Mouse (Mus musculus): ENCODE results near the gene Scn11a.

The Scn11a gene

DNA sequence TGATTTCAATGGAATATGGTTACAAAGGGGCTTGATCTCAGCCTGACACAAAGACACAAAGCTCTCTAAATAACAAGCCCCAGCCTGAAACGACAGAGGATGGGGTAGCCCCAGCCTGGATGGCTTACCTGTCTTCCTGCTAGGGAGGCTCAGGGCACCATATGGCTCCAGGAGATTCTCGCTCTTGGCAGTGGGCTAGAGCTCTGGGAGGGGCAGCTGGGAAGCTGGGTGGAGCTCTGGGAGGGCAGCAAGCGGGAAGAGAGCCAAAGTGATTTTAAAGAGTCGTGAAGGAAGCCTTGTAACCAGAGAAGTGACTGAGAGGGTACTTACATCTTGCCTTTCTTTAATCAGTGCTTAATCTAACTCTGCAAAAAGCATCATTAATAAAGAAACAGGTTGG lies at the start of gene Scn11a:
TSS of gene Scn11a (minus strand) at position 160 of the 400 bp plus-strand sequence.
- DNase-seq (ENCODE audit: low read depth): no peak

GRCm38 (mm10) chr9:119854170-119854569 lies 28.9 kb upstream of the Scn11a start:
- DNase-seq (ENCODE audit: low read depth): no peak

DNA sequence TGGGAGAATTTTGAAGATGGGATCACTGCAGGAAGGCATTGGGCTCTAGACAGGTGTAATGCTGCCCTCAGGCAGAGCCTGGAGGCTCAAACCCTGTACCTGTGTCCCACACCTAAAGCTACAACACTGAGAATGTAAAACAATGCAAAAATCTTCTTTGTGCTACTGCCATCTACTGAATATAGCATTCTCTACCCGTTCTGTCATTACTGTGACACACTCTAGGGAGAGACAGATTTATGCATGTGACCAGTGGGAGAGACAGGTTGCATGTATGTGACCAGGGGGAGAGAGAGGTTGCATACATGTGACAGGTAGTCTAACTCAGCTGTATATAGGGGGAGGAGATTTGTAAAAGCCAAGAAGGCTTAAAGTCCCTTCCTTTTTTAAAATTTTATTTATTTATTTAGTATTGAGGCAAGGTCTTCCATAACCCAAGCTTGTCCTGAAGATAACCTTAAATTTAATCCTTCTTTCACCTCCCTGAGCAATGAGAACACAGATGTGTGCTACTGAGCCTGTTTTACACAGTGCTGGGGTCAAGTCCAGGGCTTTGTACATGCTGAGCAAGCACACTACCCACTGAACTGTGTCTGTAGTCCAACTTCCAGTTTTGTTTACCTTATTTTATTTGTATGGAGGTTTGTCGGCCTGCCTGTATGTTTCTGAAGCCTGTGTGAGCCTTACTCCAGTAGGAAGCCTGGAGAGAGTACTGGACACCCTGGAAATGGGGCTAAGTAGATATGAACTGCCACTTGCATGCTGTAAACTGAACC lies 28.0 kb upstream of the Scn11a start:
- no peak for DNase-seq (ENCODE audit: low read depth)

DNA sequence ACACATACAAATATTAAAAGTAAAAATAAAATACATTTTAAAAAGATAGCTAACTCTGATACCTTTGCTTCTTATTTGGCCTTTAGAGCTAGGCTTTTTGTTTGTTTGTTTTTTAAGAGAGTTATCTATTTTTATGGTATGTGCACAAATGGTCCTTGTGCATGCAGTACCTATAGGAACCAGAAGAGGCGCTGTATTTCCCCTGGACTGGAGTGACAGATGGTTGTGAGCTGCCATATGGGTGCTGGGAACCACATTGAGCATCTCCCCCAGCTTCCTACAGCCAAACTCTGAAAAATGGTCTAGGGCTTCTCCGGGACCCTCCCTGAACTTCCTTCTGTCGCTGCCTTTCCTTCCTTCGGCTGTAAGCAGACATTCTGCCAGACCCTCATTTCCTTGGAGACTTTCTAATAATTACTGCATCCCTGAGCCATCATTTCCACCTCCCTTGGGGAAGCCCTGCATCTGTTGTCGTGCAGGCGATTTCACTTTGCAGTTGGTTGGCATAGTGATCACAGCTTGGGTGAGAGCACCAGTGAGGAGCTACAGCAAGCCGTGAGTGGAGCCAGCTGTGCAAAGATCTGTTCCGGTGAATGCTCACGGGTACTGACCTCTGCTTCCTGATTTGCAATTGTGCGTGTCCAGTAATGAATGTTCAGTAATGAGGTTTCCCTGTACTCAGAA lies 27.2 kb upstream of the Scn11a start:
- DNase-seq (ENCODE audit: low read depth): no peak

DNA sequence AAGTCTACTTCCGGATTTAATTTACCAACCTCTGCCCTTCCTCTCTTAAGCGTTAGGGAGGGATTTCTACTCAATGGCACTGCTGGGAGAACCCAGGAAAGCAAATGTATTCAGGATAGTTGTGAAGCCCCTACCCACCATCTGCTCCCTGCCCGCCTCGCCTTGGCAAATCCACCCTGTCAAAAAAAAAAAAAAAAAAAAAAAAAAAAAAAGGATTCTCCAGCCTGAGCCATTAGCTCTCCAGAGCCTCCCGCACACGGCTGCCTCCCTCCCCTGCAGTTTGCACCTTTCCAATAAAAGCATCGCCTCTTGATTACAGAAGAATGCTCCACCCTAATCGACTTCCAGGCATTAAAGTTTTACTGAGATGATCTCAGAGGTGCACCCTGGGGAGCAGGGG lies 24.0 kb upstream of the Scn11a start:
- DNase-seq (ENCODE audit: low read depth): no peak

- DNase-seq (ENCODE audit: low read depth): no peak
Measured at GRCm38 (mm10) chr9:119848671-119849070, 23.4 kb upstream of the Scn11a start.

DNA sequence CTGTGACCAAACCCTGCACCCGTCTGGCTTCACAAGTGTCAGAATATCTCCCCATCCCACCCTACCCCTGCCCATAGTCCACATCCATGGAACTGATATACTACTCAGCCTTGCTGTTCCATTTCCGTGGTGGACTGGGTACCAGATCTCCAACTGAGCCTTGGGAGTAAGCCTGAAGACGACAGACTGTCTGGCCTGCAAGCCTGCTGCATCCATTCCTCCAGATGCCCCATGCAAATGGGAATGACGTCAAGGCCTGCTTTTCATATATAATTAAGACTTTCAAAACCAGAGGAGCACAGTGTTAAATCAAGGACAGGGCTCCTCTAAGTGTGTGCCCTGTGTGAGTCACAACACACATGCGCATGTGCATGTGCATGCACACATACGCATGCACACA lies 21.9 kb upstream of the Scn11a start:
- no peak for DNase-seq (ENCODE audit: low read depth)

DNA sequence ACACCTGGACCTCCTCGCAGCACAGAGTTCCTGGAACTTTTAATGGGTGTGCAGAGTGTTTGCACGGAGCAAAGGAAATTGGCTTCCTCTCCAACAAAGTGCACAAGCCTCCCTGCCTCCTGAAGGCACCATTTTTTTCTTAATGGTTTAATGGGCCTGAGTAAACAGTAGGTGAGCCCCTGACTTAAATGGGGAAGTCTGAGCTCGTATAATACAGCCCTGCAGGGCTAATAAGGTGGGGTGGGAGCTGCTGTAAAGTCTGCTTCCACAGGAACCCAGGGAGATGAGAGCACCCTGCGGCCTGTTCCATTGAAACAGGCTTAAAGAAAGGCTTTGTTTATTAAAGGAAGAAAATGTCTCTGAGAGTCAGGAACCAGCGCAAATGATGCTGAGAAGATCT lies 19.5 kb upstream of the Scn11a start:
- no peak for DNase-seq (ENCODE audit: low read depth)

- no peak for DNase-seq (ENCODE audit: low read depth)
Measured at GRCm38 (mm10) chr9:119843549-119843948, 18.3 kb upstream of the Scn11a start.

- no peak for DNase-seq (ENCODE audit: low read depth)
Measured at GRCm38 (mm10) chr9:119842541-119843169, 17.4 kb upstream of the Scn11a start.

- DNase-seq (ENCODE audit: low read depth): no peak
Measured at GRCm38 (mm10) chr9:119842091-119842490, 16.8 kb upstream of the Scn11a start.

- no peak for DNase-seq (ENCODE audit: low read depth)
Measured at GRCm38 (mm10) chr9:119841159-119841558, 15.9 kb upstream of the Scn11a start.

DNA sequence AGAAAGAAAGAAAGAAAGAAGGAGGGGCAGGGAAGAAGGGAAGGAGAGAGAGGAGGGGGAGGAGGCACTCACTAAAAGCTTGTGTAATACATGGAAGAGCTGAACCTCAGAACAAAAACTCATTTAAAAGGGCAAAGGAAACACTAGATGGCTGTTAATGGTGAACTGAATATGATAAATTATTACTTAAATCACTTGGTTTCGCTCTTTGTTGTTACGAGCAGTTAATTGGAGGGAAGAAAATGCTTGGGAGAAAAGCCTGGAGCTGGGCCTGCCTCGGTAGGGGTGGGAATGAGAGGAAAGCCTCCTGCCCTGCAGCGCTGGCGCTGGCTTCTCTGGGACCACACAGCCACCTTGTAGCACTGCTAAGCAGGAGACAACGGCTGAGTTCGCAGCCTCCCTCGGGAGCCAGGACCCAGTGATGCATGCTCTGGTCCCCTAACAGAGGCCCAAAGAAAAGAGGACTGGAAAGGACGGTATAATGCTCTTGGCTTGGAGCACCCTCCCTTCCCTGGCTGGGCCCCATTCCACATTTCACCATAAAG lies 10.4 kb upstream of the Scn11a start:
- no peak for DNase-seq (ENCODE audit: low read depth)

GRCm38 (mm10) chr9:119831001-119831400 lies 5.7 kb upstream of the Scn11a start:
- DNase-seq (ENCODE audit: low read depth): no peak

GRCm38 (mm10) chr9:119823722-119824121 lies 1.5 kb downstream of the Scn11a start:
- DNase-seq (ENCODE audit: low read depth): peak; percentile 13

GRCm38 (mm10) chr9:119813631-119814030 lies 11.6 kb downstream of the Scn11a start:
- DNase-seq (ENCODE audit: low read depth): no peak

GRCm38 (mm10) chr9:119806491-119806890 lies 18.8 kb downstream of the Scn11a start:
- peak; percentile 13 for DNase-seq (ENCODE audit: low read depth)

DNA sequence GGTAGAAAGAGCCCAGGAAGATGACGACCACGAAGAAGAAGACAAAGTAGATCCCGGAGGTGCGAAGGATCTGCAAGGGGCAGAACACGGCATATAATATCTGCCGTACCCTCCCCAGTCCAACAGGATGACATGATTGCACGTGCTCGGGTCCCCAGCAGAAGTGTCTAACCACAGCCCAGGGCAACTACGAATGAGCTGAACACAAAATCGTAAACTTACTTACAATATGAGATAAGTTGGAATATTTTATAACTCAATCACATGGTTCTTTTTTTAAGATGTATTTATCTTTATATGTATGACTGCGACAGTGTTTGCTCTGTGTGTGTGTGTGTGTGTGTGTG lies 20.8 kb downstream of the Scn11a start:
- DNase-seq (ENCODE audit: low read depth): peak; percentile 22

DNA sequence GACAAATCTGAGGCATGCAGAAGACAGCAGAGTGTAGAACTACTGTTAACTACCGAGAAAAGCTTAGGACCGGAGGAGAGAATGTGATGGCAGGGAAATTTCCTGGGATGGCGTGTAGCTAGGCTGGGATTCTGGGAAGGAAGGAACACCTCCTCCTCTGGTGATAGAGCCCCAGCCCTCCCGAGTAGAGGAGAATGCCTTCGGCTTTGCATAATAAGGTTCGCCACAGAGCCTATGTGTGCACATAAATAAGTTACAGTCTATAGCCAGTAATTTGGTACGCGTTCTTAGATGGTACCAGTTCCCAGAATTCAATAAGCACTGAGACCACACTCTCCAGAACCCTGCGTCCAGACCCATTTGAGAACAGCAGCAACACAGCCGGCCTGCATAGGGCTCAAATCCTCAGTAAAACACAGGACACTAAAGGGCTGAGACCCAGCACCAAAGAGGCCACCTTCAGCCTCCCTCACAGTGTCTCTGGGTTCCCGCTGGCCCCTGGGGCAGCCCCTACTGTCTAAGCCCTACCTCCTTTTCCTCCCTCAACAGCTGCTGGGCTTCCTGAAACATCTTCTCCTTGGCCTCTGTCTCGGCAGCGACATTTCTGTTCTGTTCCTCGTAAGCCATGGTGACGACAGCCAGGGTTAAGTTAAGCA lies 21.3 kb downstream of the Scn11a start:
- no peak for DNase-seq (ENCODE audit: low read depth)

- DNase-seq (ENCODE audit: low read depth): no peak
Measured at GRCm38 (mm10) chr9:119803169-119803827, 22.0 kb downstream of the Scn11a start.

- DNase-seq (ENCODE audit: low read depth): peak; percentile 13
Measured at GRCm38 (mm10) chr9:119801460-119801859, 23.8 kb downstream of the Scn11a start.

- DNase-seq (ENCODE audit: low read depth): no peak
Measured at GRCm38 (mm10) chr9:119796791-119797190, 28.5 kb downstream of the Scn11a start.
